Mouse (Mus musculus) C2C12 (cell line): Measurements from ENCODE around the gene D430041D05Rik. TPM values are rescaled to one million over a fixed set of nuclear protein-coding genes. Genes with fewer than 3 reads are reported as not detected.
A peak's percentile ranks its signal among the peaks of the same experiment; 100 is the strongest.

Experiments used
- H3K27me3 ChIP-seq: one replicate; pipeline ENCODE4 v1.6.1; 2011; ENCODE audit not compliant: control insufficient read depth, insufficient read depth, insufficient read length
- H3K36me3 ChIP-seq: one replicate; pipeline ENCODE4 v1.6.1; 2011; ENCODE audit not compliant: control insufficient read depth, insufficient read depth
- H3K4me3 ChIP-seq: one replicate; pipeline ENCODE4 v1.5.1; 2011; ENCODE audit warnings: mild to moderate bottlenecking, control low read depth; ENCODE audit not compliant: poor library complexity, insufficient read depth, severe bottlenecking
- H3K79me2 ChIP-seq: one replicate; pipeline ENCODE4 v1.6.1; 2011; ENCODE audit not compliant: control insufficient read depth, insufficient read depth
- H3K79me3 ChIP-seq: one replicate; pipeline ENCODE4 v1.6.1; 2011; ENCODE audit warnings: low read depth, control low read depth
- H3ac ChIP-seq: one replicate; pipeline ENCODE3; 2011; ENCODE audit warnings: low read depth; ENCODE audit not compliant: control insufficient read depth, insufficient read length
- CEBPB ChIP-seq: IDR thresholded peaks from one replicate; pipeline ENCODE4 v1.6.1; 2011; ENCODE audit warnings: low read depth, mild to moderate bottlenecking, control low read depth, moderate library complexity
- CTCF ChIP-seq: IDR thresholded peaks from one replicate; pipeline ENCODE4 v1.5.1; 2011; ENCODE audit not compliant: control insufficient read depth, insufficient read depth, insufficient read length
- FOSL1 ChIP-seq: IDR thresholded peaks from one replicate; pipeline ENCODE4 v1.8.0; 2011; ENCODE audit warnings: mild to moderate bottlenecking, low read length; ENCODE audit not compliant: poor library complexity, insufficient read depth, severe bottlenecking
- MAX ChIP-seq: IDR thresholded peaks from one replicate; pipeline ENCODE4 v1.6.1; 2011; ENCODE audit warnings: mild to moderate bottlenecking, control low read depth
- MYOD1 ChIP-seq: IDR thresholded peaks from one replicate; pipeline ENCODE4 v1.6.1; 2011; ENCODE audit warnings: low read depth; ENCODE audit not compliant: control insufficient read depth, insufficient read length
- MYOG ChIP-seq: IDR thresholded peaks from one replicate; pipeline ENCODE4 v1.6.1; 2011; ENCODE audit not compliant: control insufficient read depth, insufficient read length; ENCODE audit errors: extremely low read depth
- USF1 ChIP-seq: IDR thresholded peaks from one replicate; pipeline ENCODE4 v1.6.1; 2011; ENCODE audit warnings: low read depth, mild to moderate bottlenecking, control low read depth, moderate library complexity
- microRNA-seq: library from miRNA; unstranded; fragments of <30 nt; microRNA quantifications from one replicate; pipeline ENCODE4, GENCODE M21; 2019; ENCODE audit warnings: borderline microRNAs expressed
- polyA plus RNA-seq: library from polyadenylated mRNA; unstranded; fragments of >200 nt; fragmentation: generic; extraction: Trizol; gene quantifications from one replicate; pipeline ENCODE4 v1.2.1, GENCODE M21; 2012; ENCODE audit warnings: missing spikeins

Gene D430041D05Rik
- polyA plus RNA-seq, 1 experiment, result 0.05 TPM

GRCm38 (mm10) chr2:104095741-104096213, 315.0 kb downstream of the D430041D05Rik start, which contains the start of gene Cd59a:
Gene Cd59a, plus strand, starts transcription at chr2:104095801.
- no peak for TF ChIP-seq USF1
- no peak for TF ChIP-seq FOSL1
- no peak for TF ChIP-seq CTCF
- TF ChIP-seq MYOD1, result no peak
- TF ChIP-seq CEBPB, result no peak
- TF ChIP-seq MYOG, result no peak
- TF ChIP-seq MAX, result no peak
- peaks cover 7% of the 10 kb centered on the region for H3K27me3 ChIP-seq
- H3K36me3 ChIP-seq, result no peaks in the 10 kb centered on the region
- H3K79me3 ChIP-seq, result no peaks in the 10 kb centered on the region
- H3ac ChIP-seq, result peak within 1 kb of the TSS; percentile 30
- no peaks in the 10 kb centered on the region for H3K79me2 ChIP-seq
- H3K4me3 ChIP-seq, result peak within 1 kb of the TSS; percentile 18

- TF ChIP-seq MAX, result no peak
- no peak for TF ChIP-seq CTCF
- H3K79me3 ChIP-seq, result no peaks in the 10 kb centered on the region
- no peaks in the 10 kb centered on the region for H3K79me2 ChIP-seq
- H3K4me3 ChIP-seq, result no peak overlapping the region
- H3K36me3 ChIP-seq, result no peaks in the 10 kb centered on the region
- peaks cover 7% of the 10 kb centered on the region for H3K27me3 ChIP-seq
- H3ac ChIP-seq, result no peak overlapping the region
Observed at GRCm38 (mm10) chr2:104093305-104093704, 317.5 kb downstream of the D430041D05Rik start.

Small RNA genes lying within 50 kb of the gene (microRNA-seq; reads per million reads assigned to microRNA genes)
- gene Mir1902, result not detected

Other genes with a start within 250 kb of the D430041D05Rik start
- gene Hipk3, start 83.4 kb upstream of the D430041D05Rik start, polyA plus RNA-seq, result 8.8 TPM
- 15.8 TPM for gene Cstf3, start 179.5 kb upstream of the D430041D05Rik start, polyA plus RNA-seq